Mouse (Mus musculus) hindbrain, embryonic 13.5 days (tissue): Measurements from ENCODE around the gene Rftn2. TPM values are rescaled to one million over a fixed set of nuclear protein-coding genes. Genes with fewer than 3 reads are reported as not detected.
"Not testable (repeated sequence)": the region's sequence is repeated elsewhere in the genome, so short reads cannot be mapped to it uniquely, and the experiment has no call there.

Experiments used
- ATAC-seq: fragments of 200-750 bp; cut with Nextera tagmentation; 2 replicates; pipeline ENCODE4 v1.8.0; 2017; ENCODE audit warnings: moderate TSS enrichment; ENCODE audit not compliant: low FRiP score
- H3K27ac ChIP-seq: fragments of 300-500 bp; sonication (generic); 2 replicates; pipeline ENCODE4 v1.5.1; 2015; ENCODE audit warnings: inconsistent platforms, mild to moderate bottlenecking, moderate library complexity
- H3K27me3 ChIP-seq: fragments of 300-500 bp; sonication (generic); 2 replicates; pipeline ENCODE4 v1.6.1; 2015; ENCODE audit warnings: mild to moderate bottlenecking, inconsistent platforms
- H3K36me3 ChIP-seq: fragments of 300-500 bp; sonication (generic); 2 replicates; pipeline ENCODE4 v1.6.1; 2015; ENCODE audit warnings: mild to moderate bottlenecking, inconsistent platforms
- H3K4me1 ChIP-seq: fragments of 300-500 bp; sonication (generic); replicated peaks from 2 replicates; pipeline ENCODE4 v1.6.1; 2015; ENCODE audit warnings: inconsistent platforms
- H3K4me2 ChIP-seq: fragments of 300-500 bp; sonication (generic); 2 replicates; pipeline ENCODE4 v1.6.1; 2015; ENCODE audit warnings: inconsistent platforms, mild to moderate bottlenecking, moderate library complexity
- H3K4me3 ChIP-seq: fragments of 300-500 bp; sonication (generic); 2 replicates; pipeline ENCODE4 v1.5.1; 2015; ENCODE audit warnings: mild to moderate bottlenecking, inconsistent platforms
- H3K9ac ChIP-seq: fragments of 300-500 bp; sonication (generic); 2 replicates; pipeline ENCODE4 v1.6.1; 2015; ENCODE audit warnings: mild to moderate bottlenecking, inconsistent platforms
- H3K9me3 ChIP-seq: fragments of 300-500 bp; sonication (generic); 2 replicates; pipeline ENCODE4 v1.6.1; 2016; ENCODE audit warnings: inconsistent platforms
- WGBS: fragments of 180-500 bp; shearing (Covaris S2); methylation state at CpG from one replicate; pipeline ENCODE4 v1.1.7; 2015; 5-methylcytosine and 5-hydroxymethylcytosine counted together
- polyA plus RNA-seq: library from polyadenylated mRNA; unstranded; fragments of >200 nt; fragmentation: Nextera tagmentation; extraction: Ambion mirVana; gene quantifications from 2 replicates; pipeline ENCODE4 v1.2.1, GENCODE M21; 2015

The Rftn2 gene
- polyA plus RNA-seq, 1 experiment from 2014 or later, result 11.3 TPM

- no peak; the same call in 1 of the 2 replicates for ATAC-seq
- H3K4me3 ChIP-seq, result peak overlapping the region; percentile 93
- peaks cover 7% of the 10 kb centered on the region; the same call in 1 of the 2 replicates for H3K36me3 ChIP-seq
- peaks cover 23% of the 10 kb centered on the region for H3K4me1 ChIP-seq
- peak overlapping the region; percentile 98 for H3K27ac ChIP-seq
- no peaks in the 10 kb centered on the region for H3K9me3 ChIP-seq
- peak overlapping the region; percentile 74 for H3K4me2 ChIP-seq
- no peaks in the 10 kb centered on the region for H3K27me3 ChIP-seq
- peak overlapping the region; percentile 98 for H3K9ac ChIP-seq
- WGBS, result under 1% methylated on average over 41 of the region's 47 CpGs
Measured at GRCm38 (mm10) chr1:55131424-55132014, 95.1 kb downstream of the Rftn2 start.

- WGBS, result under 1% methylated on average over 41 of the region's 42 CpGs
Measured at GRCm38 (mm10) chr1:55130943-55131401, 95.6 kb downstream of the Rftn2 start, which contains the start of gene Mob4. Gene Mob4, plus strand, starts transcription at chr1:55131231.

GRCm38 (mm10) chr1:55130190-55130916 lies 96.2 kb downstream of the Rftn2 start:
- 74% methylated on average over 10 of the region's 10 CpGs for WGBS
- Histone ChIP-seq H3K4me3 (peak overlapping the region; percentile 93), H3K4me2 (peak overlapping the region; percentile 59), H3K9ac (peak overlapping the region; percentile 98), H3K4me1 (peaks cover 23% of the 10 kb centered on the region), H3K27me3 (no peaks in the 10 kb centered on the region), H3K9me3 (no peaks in the 10 kb centered on the region), H3K36me3 (peaks cover 2% of the 10 kb centered on the region; the same call in 1 of the 2 replicates), H3K27ac (peak overlapping the region; percentile 98)
- no peak for ATAC-seq

More at GRCm38 (mm10) chr1:55130943-55131401, 95.6 kb downstream of the Rftn2 start, which contains the start of gene Mob4:
- peaks cover 7% of the 10 kb centered on the region; the same call in 1 of the 2 replicates for H3K36me3 ChIP-seq
- peak within 1 kb of the TSS; percentile 74 for H3K4me2 ChIP-seq
- H3K27ac ChIP-seq, result peak within 1 kb of the TSS; percentile 98
- H3K9ac ChIP-seq, result peak within 1 kb of the TSS; percentile 98
- no peaks in the 10 kb centered on the region for H3K9me3 ChIP-seq
- H3K4me3 ChIP-seq, result peak within 1 kb of the TSS; percentile 93
- H3K27me3 ChIP-seq, result no peaks in the 10 kb centered on the region
- peak; percentile 98 for ATAC-seq
- H3K4me1 ChIP-seq, result peaks cover 23% of the 10 kb centered on the region

- Histone ChIP-seq H3K4me3 (no peak overlapping the region), H3K27me3 (no peaks in the 10 kb centered on the region), H3K9me3 (no peaks in the 10 kb centered on the region), H3K27ac (no peak overlapping the region), H3K36me3 (0 out of 2 replicates have a peak, but pooled peaks cover 2% of the 10 kb centered on the region), H3K4me2 (no peak overlapping the region), H3K4me1 (peaks cover 23% of the 10 kb centered on the region), H3K9ac (no peak overlapping the region)
- no peak for ATAC-seq
- 88% methylated on average over 5 of the region's 5 CpGs for WGBS
Measured at GRCm38 (mm10) chr1:55129716-55130115, 96.9 kb downstream of the Rftn2 start.

GRCm38 (mm10) chr1:55124136-55124535 lies 102.4 kb downstream of the Rftn2 start:
- not testable (repeated sequence) for H3K9ac ChIP-seq, H3K36me3 ChIP-seq, H3K4me3 ChIP-seq, H3K4me1 ChIP-seq, H3K27ac ChIP-seq, H3K4me2 ChIP-seq, H3K9me3 ChIP-seq, H3K27me3 ChIP-seq, ATAC-seq
- 98% methylated on average over 2 of the region's 2 CpGs for WGBS

GRCm38 (mm10) chr1:55123561-55123960 lies 103.0 kb downstream of the Rftn2 start:
- Histone ChIP-seq H3K27ac (no peak overlapping the region), H3K27me3 (no peaks in the 10 kb centered on the region), H3K4me3 (no peak overlapping the region), H3K36me3 (no peaks in the 10 kb centered on the region), H3K9ac (no peak overlapping the region), H3K9me3 (no peaks in the 10 kb centered on the region), H3K4me1 (no peaks in the 10 kb centered on the region), H3K4me2 (no peak overlapping the region)
- no peak for ATAC-seq
- 96% methylated on average over 2 of the region's 2 CpGs for WGBS

- no peaks in the 10 kb centered on the region for H3K4me1 ChIP-seq
- no peak overlapping the region for H3K4me2 ChIP-seq
- no peaks in the 10 kb centered on the region for H3K27me3 ChIP-seq
- 89% methylated on average over 5 of the region's 5 CpGs for WGBS
- no peaks in the 10 kb centered on the region for H3K9me3 ChIP-seq
- H3K9ac ChIP-seq, result no peak overlapping the region
- H3K36me3 ChIP-seq, result no peaks in the 10 kb centered on the region
- no peak for ATAC-seq
- no peak overlapping the region for H3K27ac ChIP-seq
- H3K4me3 ChIP-seq, result no peak overlapping the region
Measured at GRCm38 (mm10) chr1:55123046-55123445, 103.5 kb downstream of the Rftn2 start.

Other genes with a start within 250 kb of the Rftn2 start
- gene Sf3b1, start 199.3 kb downstream of the Rftn2 start, polyA plus RNA-seq, result 343 and 352 TPM in 2 replicates
- gene Coq10b, start 174.0 kb downstream of the Rftn2 start, polyA plus RNA-seq, result 31.6 and 33.4 TPM in 2 replicates
- gene Hspe1, start 138.7 kb downstream of the Rftn2 start, polyA plus RNA-seq, result 265 and 290 TPM in 2 replicates
- gene Hspd1, start 138.5 kb downstream of the Rftn2 start, polyA plus RNA-seq, result 287 and 288 TPM in 2 replicates
- 190 and 200 TPM in 2 replicates for gene Mob4, start 95.6 kb downstream of the Rftn2 start, polyA plus RNA-seq
- 3.5 TPM in 2 replicates for gene Mars2, start 10.4 kb upstream of the Rftn2 start, polyA plus RNA-seq
- 0.10 TPM in 1 of 2 replicates, not detected in the other for gene Boll, start 136.7 kb upstream of the Rftn2 start, polyA plus RNA-seq
- 4.2 and 4.5 TPM in 2 replicates for gene Plcl1, start 179.1 kb upstream of the Rftn2 start, polyA plus RNA-seq